Mouse (Mus musculus): ENCODE results near the gene Rnase1. TPM values are rescaled to one million over a fixed set of nuclear protein-coding genes. Genes with fewer than 3 reads are reported as not detected.

Gene Rnase1
- polyA plus RNA-seq, 1 experiment from 2014 or later: 0.73 TPM

GRCm38 (mm10) chr14:51152249-51152870 lies 5.8 kb upstream of the Rnase1 start:
- no peak overlapping the region for H3K27ac ChIP-seq (replicated peaks)
- H3K27me3 ChIP-seq: no peaks in the 10 kb centered on the region
- H3K36me3 ChIP-seq: no peaks in the 10 kb centered on the region
- no peaks in the 10 kb centered on the region for H3K9me3 ChIP-seq
- no peak overlapping the region for H3K4me2 ChIP-seq
- H3K4me3 ChIP-seq: no peak overlapping the region
- ATAC-seq (ENCODE audit: low read depth): no peak
- no peak overlapping the region for H3K9ac ChIP-seq
- no peaks in the 10 kb centered on the region; the same call in 1 of the 2 replicates for H3K4me1 ChIP-seq (replicated peaks)
- 88% methylated on average over 5 of the region's 5 CpGs for WGBS

GRCm38 (mm10) chr14:51150206-51150831 lies 3.7 kb upstream of the Rnase1 start:
- 90% methylated on average over 3 of the region's 3 CpGs for WGBS
- peaks cover 10% of the 10 kb centered on the region for H3K4me1 ChIP-seq (replicated peaks)
- H3K9me3 ChIP-seq: no peaks in the 10 kb centered on the region
- H3K9ac ChIP-seq: no peak overlapping the region
- H3K27me3 ChIP-seq: no peaks in the 10 kb centered on the region
- no peaks in the 10 kb centered on the region for H3K36me3 ChIP-seq
- no peak overlapping the region for H3K4me2 ChIP-seq
- no peak overlapping the region for H3K4me3 ChIP-seq
- no peak for ATAC-seq (ENCODE audit: low read depth)
- no peak overlapping the region for H3K27ac ChIP-seq (replicated peaks)

- Histone ChIP-seq H3K9me3 (no peaks in the 10 kb centered on the region), H3K27ac (replicated peaks) (no peak overlapping the region), H3K9ac (no peak overlapping the region), H3K4me3 (no peak overlapping the region), H3K4me1 (replicated peaks) (peaks cover 10% of the 10 kb centered on the region), H3K27me3 (no peaks in the 10 kb centered on the region), H3K4me2 (no peak overlapping the region), H3K36me3 (no peaks in the 10 kb centered on the region)
- no peak for ATAC-seq (ENCODE audit: low read depth)
- WGBS: 46% methylated on average over 5 of the region's 5 CpGs
Measured at GRCm38 (mm10) chr14:51149164-51149563, 2.6 kb upstream of the Rnase1 start.

- H3K9me3 ChIP-seq: no peaks in the 10 kb centered on the region
- H3K4me2 ChIP-seq: no peak overlapping the region
- peaks cover 10% of the 10 kb centered on the region for H3K4me1 ChIP-seq (replicated peaks)
- H3K36me3 ChIP-seq: no peaks in the 10 kb centered on the region
- H3K9ac ChIP-seq: no peak overlapping the region
- no peaks in the 10 kb centered on the region for H3K27me3 ChIP-seq
- no peak for ATAC-seq (ENCODE audit: low read depth)
- 64% methylated on average over 3 of the region's 3 CpGs for WGBS
- no peak overlapping the region for H3K27ac ChIP-seq (replicated peaks)
- H3K4me3 ChIP-seq: no peak overlapping the region
Measured at GRCm38 (mm10) chr14:51148006-51148405, 1.4 kb upstream of the Rnase1 start.

GRCm38 (mm10) chr14:51145521-51145920 lies 1.1 kb downstream of the Rnase1 start:
- no peaks in the 10 kb centered on the region for H3K9me3 ChIP-seq
- no peak overlapping the region for H3K4me3 ChIP-seq
- 88% methylated on average over 6 of the region's 6 CpGs for WGBS
- H3K36me3 ChIP-seq: no peaks in the 10 kb centered on the region
- no peaks in the 10 kb centered on the region for H3K27me3 ChIP-seq
- ATAC-seq (ENCODE audit: low read depth): no peak
- peaks cover 10% of the 10 kb centered on the region for H3K4me1 ChIP-seq (replicated peaks)
- H3K27ac ChIP-seq (replicated peaks): no peak overlapping the region
- no peak overlapping the region for H3K4me2 ChIP-seq
- H3K9ac ChIP-seq: no peak overlapping the region

GRCm38 (mm10) chr14:51144451-51144850 lies 2.1 kb downstream of the Rnase1 start:
- peaks cover 10% of the 10 kb centered on the region for H3K4me1 ChIP-seq (replicated peaks)
- no peaks in the 10 kb centered on the region for H3K27me3 ChIP-seq
- H3K9ac ChIP-seq: no peak overlapping the region
- H3K4me2 ChIP-seq: no peak overlapping the region
- H3K36me3 ChIP-seq: no peaks in the 10 kb centered on the region
- H3K4me3 ChIP-seq: no peak overlapping the region
- H3K27ac ChIP-seq (replicated peaks): no peak overlapping the region
- no peaks in the 10 kb centered on the region for H3K9me3 ChIP-seq
- ATAC-seq (ENCODE audit: low read depth): no peak
- WGBS: 93% methylated on average over 4 of the region's 4 CpGs

GRCm38 (mm10) chr14:51143937-51144336 lies 2.6 kb downstream of the Rnase1 start:
- peaks cover 10% of the 10 kb centered on the region for H3K4me1 ChIP-seq (replicated peaks)
- ATAC-seq (ENCODE audit: low read depth): no peak
- H3K4me3 ChIP-seq: no peak overlapping the region
- no peak overlapping the region for H3K4me2 ChIP-seq
- no peak overlapping the region for H3K27ac ChIP-seq (replicated peaks)
- no peaks in the 10 kb centered on the region for H3K36me3 ChIP-seq
- H3K9me3 ChIP-seq: no peaks in the 10 kb centered on the region
- H3K9ac ChIP-seq: no peak overlapping the region
- 84% methylated on average over 2 of the region's 2 CpGs for WGBS
- no peaks in the 10 kb centered on the region for H3K27me3 ChIP-seq

- Histone ChIP-seq H3K4me2 (no peak overlapping the region), H3K36me3 (no peaks in the 10 kb centered on the region), H3K9ac (no peak overlapping the region), H3K9me3 (no peaks in the 10 kb centered on the region), H3K27me3 (no peaks in the 10 kb centered on the region), H3K4me3 (no peak overlapping the region), H3K27ac (replicated peaks) (no peak overlapping the region), H3K4me1 (replicated peaks) (peaks cover 10% of the 10 kb centered on the region)
- no peak for ATAC-seq (ENCODE audit: low read depth)
- WGBS: 82% methylated on average over 4 of the region's 4 CpGs
Measured at GRCm38 (mm10) chr14:51143287-51143686, 3.3 kb downstream of the Rnase1 start.

GRCm38 (mm10) chr14:51142568-51142967 lies 4.0 kb downstream of the Rnase1 start:
- Histone ChIP-seq H3K9ac (no peak overlapping the region), H3K9me3 (no peaks in the 10 kb centered on the region), H3K27me3 (no peaks in the 10 kb centered on the region), H3K4me3 (no peak overlapping the region), H3K4me1 (replicated peaks) (peaks cover 10% of the 10 kb centered on the region), H3K36me3 (no peaks in the 10 kb centered on the region), H3K27ac (replicated peaks) (no peak overlapping the region), H3K4me2 (no peak overlapping the region)
- no peak for ATAC-seq (ENCODE audit: low read depth)
- WGBS: 85% methylated on average over 3 of the region's 3 CpGs

- H3K4me3 ChIP-seq: no peak overlapping the region
- no peaks in the 10 kb centered on the region for H3K27me3 ChIP-seq
- peaks cover 9% of the 10 kb centered on the region for H3K4me1 ChIP-seq (replicated peaks)
- H3K9me3 ChIP-seq: no peaks in the 10 kb centered on the region
- no peak overlapping the region for H3K4me2 ChIP-seq
- H3K9ac ChIP-seq: no peak overlapping the region
- no peak for ATAC-seq (ENCODE audit: low read depth)
- H3K36me3 ChIP-seq: no peaks in the 10 kb centered on the region
- WGBS: 89% methylated on average over 4 of the region's 4 CpGs
- no peak overlapping the region for H3K27ac ChIP-seq (replicated peaks)
Measured at GRCm38 (mm10) chr14:51142119-51142518, 4.5 kb downstream of the Rnase1 start.

GRCm38 (mm10) chr14:51140342-51140741 lies 6.2 kb downstream of the Rnase1 start:
- H3K4me3 ChIP-seq: no peak overlapping the region
- 83% methylated on average over 2 of the region's 2 CpGs for WGBS
- H3K27me3 ChIP-seq: no peaks in the 10 kb centered on the region
- no peaks in the 10 kb centered on the region for H3K9me3 ChIP-seq
- H3K27ac ChIP-seq (replicated peaks): no peak overlapping the region
- no peaks in the 10 kb centered on the region for H3K4me1 ChIP-seq (replicated peaks)
- H3K4me2 ChIP-seq: no peak overlapping the region
- no peak for ATAC-seq (ENCODE audit: low read depth)
- no peaks in the 10 kb centered on the region for H3K36me3 ChIP-seq
- no peak overlapping the region for H3K9ac ChIP-seq

GRCm38 (mm10) chr14:51132372-51132771 lies 14.2 kb downstream of the Rnase1 start:
- no peak overlapping the region for H3K9ac ChIP-seq
- no peak overlapping the region for H3K4me3 ChIP-seq
- H3K9me3 ChIP-seq: no peaks in the 10 kb centered on the region
- no peak overlapping the region for H3K27ac ChIP-seq (replicated peaks)
- 92% methylated on average over 4 of the region's 4 CpGs for WGBS
- H3K4me1 ChIP-seq (replicated peaks): no peaks in the 10 kb centered on the region
- no peak overlapping the region for H3K4me2 ChIP-seq
- H3K36me3 ChIP-seq: no peaks in the 10 kb centered on the region
- no peaks in the 10 kb centered on the region for H3K27me3 ChIP-seq
- ATAC-seq (ENCODE audit: low read depth): no peak

All from neural tube, embryonic 13.5 days (tissue).